Mouse (Mus musculus): ENCODE measurements around the gene Ctnnd2.

Ctnnd2 gene

GRCm38 (mm10) chr15:30645688-30646087 lies 473.3 kb downstream of the Ctnnd2 start:
- peak; percentile 60 for DNase-seq (ENCODE audit: low read depth, low spot score)

- peak; percentile 19 for DNase-seq (ENCODE audit: low read depth, low spot score)
Measured at GRCm38 (mm10) chr15:30646501-30647431, 474.4 kb downstream of the Ctnnd2 start.

- no peak for DNase-seq (ENCODE audit: low read depth, low spot score)
Measured at GRCm38 (mm10) chr15:30647679-30648311, 475.4 kb downstream of the Ctnnd2 start.

GRCm38 (mm10) chr15:30649964-30650363 lies 477.6 kb downstream of the Ctnnd2 start:
- no peak for DNase-seq (ENCODE audit: low read depth, low spot score)

GRCm38 (mm10) chr15:30655433-30655832 lies 483.0 kb downstream of the Ctnnd2 start:
- DNase-seq (ENCODE audit: low read depth, low spot score): no peak

- DNase-seq (ENCODE audit: low read depth, low spot score): no peak
Measured at GRCm38 (mm10) chr15:30657588-30657987, 485.2 kb downstream of the Ctnnd2 start.

GRCm38 (mm10) chr15:30660539-30661149 lies 488.3 kb downstream of the Ctnnd2 start:
- no peak for DNase-seq (ENCODE audit: low read depth, low spot score)

GRCm38 (mm10) chr15:30661689-30662422 lies 489.5 kb downstream of the Ctnnd2 start:
- DNase-seq (ENCODE audit: low read depth, low spot score): peak; percentile 73

- DNase-seq (ENCODE audit: low read depth, low spot score): no peak
Measured at GRCm38 (mm10) chr15:30667819-30668587, 495.6 kb downstream of the Ctnnd2 start.

- DNase-seq (ENCODE audit: low read depth, low spot score): no peak
Measured at GRCm38 (mm10) chr15:30681939-30682338, 509.5 kb downstream of the Ctnnd2 start.

- DNase-seq (ENCODE audit: low read depth, low spot score): no peak
Measured at GRCm38 (mm10) chr15:30682360-30683119, 510.1 kb downstream of the Ctnnd2 start.

GRCm38 (mm10) chr15:30686206-30687101 lies 514.1 kb downstream of the Ctnnd2 start:
- DNase-seq (ENCODE audit: low read depth, low spot score): no peak

GRCm38 (mm10) chr15:30693754-30694205 lies 521.4 kb downstream of the Ctnnd2 start:
- DNase-seq (ENCODE audit: low read depth, low spot score): peak; percentile 73

- DNase-seq (ENCODE audit: low read depth, low spot score): peak; percentile 76
Measured at GRCm38 (mm10) chr15:30694286-30694685, 521.9 kb downstream of the Ctnnd2 start.

- DNase-seq (ENCODE audit: low read depth, low spot score): no peak
Measured at GRCm38 (mm10) chr15:30695859-30696258, 523.5 kb downstream of the Ctnnd2 start.

- no peak for DNase-seq (ENCODE audit: low read depth, low spot score)
Measured at GRCm38 (mm10) chr15:30697356-30697755, 525.0 kb downstream of the Ctnnd2 start.

- no peak for DNase-seq (ENCODE audit: low read depth, low spot score)
Measured at GRCm38 (mm10) chr15:30700762-30701161, 528.4 kb downstream of the Ctnnd2 start.

GRCm38 (mm10) chr15:30701592-30701991 lies 529.2 kb downstream of the Ctnnd2 start:
- no peak for DNase-seq (ENCODE audit: low read depth, low spot score)

All from ES-CJ7 (cell line).